Mouse (Mus musculus) midbrain, embryonic 15.5 days (tissue): Measurements from ENCODE around the gene Acsm2. TPM values are rescaled to one million over a fixed set of nuclear protein-coding genes. Genes with fewer than 3 reads are reported as not detected.
"Not testable (repeated sequence)": the region's sequence is repeated elsewhere in the genome, so short reads cannot be mapped to it uniquely, and the experiment has no call there.

Experiments
- ATAC-seq: fragments of 200-750 bp; cut with Nextera tagmentation; replicated peaks from 2 replicates; pipeline ENCODE4 v1.8.0; 2017; ENCODE audit warnings: moderate TSS enrichment
- H3K27ac ChIP-seq: fragments of 300-500 bp; sonication (generic); 2 replicates; pipeline ENCODE4 v1.5.1; 2015; ENCODE audit warnings: mild to moderate bottlenecking, inconsistent platforms
- H3K27me3 ChIP-seq: fragments of 300-500 bp; sonication (generic); replicated peaks from 2 replicates; pipeline ENCODE4 v1.6.1; 2015; ENCODE audit warnings: inconsistent platforms
- H3K36me3 ChIP-seq: fragments of 300-500 bp; sonication (generic); replicated peaks from 2 replicates; pipeline ENCODE4 v1.6.1; 2015; ENCODE audit warnings: inconsistent platforms
- H3K4me1 ChIP-seq: fragments of 300-500 bp; sonication (generic); 2 replicates; pipeline ENCODE4 v1.6.1; 2015; ENCODE audit warnings: inconsistent platforms
- H3K4me2 ChIP-seq: fragments of 300-500 bp; sonication (generic); 2 replicates; pipeline ENCODE4 v1.6.1; 2015; ENCODE audit warnings: inconsistent platforms, mild to moderate bottlenecking, moderate library complexity
- H3K4me3 ChIP-seq: fragments of 300-500 bp; sonication (generic); 2 replicates; pipeline ENCODE4 v1.5.1; 2015; ENCODE audit warnings: mild to moderate bottlenecking, inconsistent platforms
- H3K9ac ChIP-seq: fragments of 300-500 bp; sonication (generic); 2 replicates; pipeline ENCODE4 v1.6.1; 2015; ENCODE audit warnings: mild to moderate bottlenecking, inconsistent platforms
- H3K9me3 ChIP-seq: fragments of 300-500 bp; sonication (generic); 2 replicates; pipeline ENCODE4 v1.6.1; 2016; ENCODE audit warnings: inconsistent platforms
- WGBS: fragments of 180-500 bp; shearing (Covaris S2); methylation state at CpG from one replicate; pipeline ENCODE4 v1.1.7; 2015; ENCODE audit warnings: mixed read lengths; 5-methylcytosine and 5-hydroxymethylcytosine counted together
- polyA plus RNA-seq: library from polyadenylated mRNA; unstranded; fragments of >200 nt; fragmentation: Nextera tagmentation; extraction: Ambion mirVana; gene quantifications from 2 replicates; pipeline ENCODE4 v1.2.1, GENCODE M21; 2015

The Acsm2 gene
- polyA plus RNA-seq, 1 experiment from 2014 or later = not detected

DNA sequence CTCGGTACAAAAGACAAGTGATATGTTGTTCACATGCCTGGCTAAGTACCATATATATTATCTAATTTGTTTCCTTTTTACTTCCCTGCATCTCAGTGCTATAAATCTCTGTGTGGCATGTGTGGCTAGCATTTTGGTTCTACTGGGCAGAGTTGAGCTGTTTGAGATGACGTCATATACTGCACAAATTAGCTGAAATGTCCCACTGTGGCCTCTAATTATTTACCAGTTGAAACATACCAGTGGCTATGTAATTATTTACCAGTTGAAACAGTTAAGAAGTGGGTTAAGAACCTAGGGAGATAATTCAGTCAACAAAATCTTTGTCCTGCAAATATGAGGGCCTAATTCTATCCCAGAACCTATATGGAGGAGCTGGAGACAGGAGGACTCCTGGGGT is 26.6 kb upstream of the Acsm2 start:
- Histone ChIP-seq H3K9me3 (no peaks in the 10 kb centered on the region), H3K4me1 (peaks cover 4% of the 10 kb centered on the region; the same call in 1 of the 2 replicates), H3K4me2 (no peak overlapping the region), H3K4me3 (no peak overlapping the region), H3K27ac (no peak overlapping the region), H3K27me3 (no peaks in the 10 kb centered on the region), H3K9ac (no peak overlapping the region), H3K36me3 (no peaks in the 10 kb centered on the region)
- 77% methylated on average over 2 of the region's 2 CpGs for WGBS
- no peak for ATAC-seq

DNA sequence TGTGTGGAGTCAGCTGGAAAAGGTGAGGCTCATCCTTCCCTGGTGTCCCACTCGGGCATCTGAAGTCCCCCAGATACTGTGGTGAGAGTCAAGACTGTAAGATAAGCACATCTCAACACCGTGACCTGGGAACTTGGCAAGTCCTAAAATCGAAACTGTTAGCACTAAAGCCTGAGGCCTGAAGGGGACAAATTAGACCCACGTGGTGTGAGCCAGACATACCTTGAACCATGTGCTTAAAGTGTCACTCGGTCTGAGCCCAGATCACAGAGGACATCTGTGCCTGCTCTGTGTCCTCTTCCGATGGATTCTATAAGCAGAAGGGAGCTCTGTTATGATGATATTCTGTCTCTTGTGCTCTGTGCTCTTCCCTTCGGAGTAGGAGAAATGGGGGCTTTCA is 25.5 kb upstream of the Acsm2 start:
- 86% methylated on average over 7 of the region's 7 CpGs for WGBS
- H3K27me3 ChIP-seq = no peaks in the 10 kb centered on the region

DNA sequence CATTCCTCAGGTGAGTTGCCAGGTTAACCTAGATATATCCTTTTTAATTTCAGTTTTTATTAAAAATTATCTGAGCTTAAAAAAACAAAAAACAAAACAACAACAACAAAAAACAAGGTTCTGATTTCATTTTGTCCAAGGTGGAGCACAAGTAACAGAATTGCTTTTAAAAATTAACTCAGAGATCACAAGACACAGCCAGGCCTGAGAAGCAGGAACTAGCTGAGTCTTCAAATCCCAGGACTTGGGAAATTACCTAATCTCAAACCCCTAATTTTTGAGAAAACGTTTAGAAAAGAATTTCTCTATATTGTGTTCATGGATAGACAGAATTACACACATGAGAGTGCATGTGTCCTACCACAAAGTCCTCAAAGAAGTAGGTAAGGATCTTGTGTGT is 21.2 kb upstream of the Acsm2 start:
- Histone ChIP-seq H3K27ac (no peak overlapping the region), H3K4me2 (no peak overlapping the region), H3K36me3 (no peaks in the 10 kb centered on the region), H3K9me3 (no peaks in the 10 kb centered on the region), H3K9ac (no peak overlapping the region), H3K4me1 (no peaks in the 10 kb centered on the region), H3K27me3 (no peaks in the 10 kb centered on the region), H3K4me3 (no peak overlapping the region)
- ATAC-seq = no peak
- WGBS = 65% methylated on average over 1 of the region's 1 CpGs

More for the DNA sequence above, 25.5 kb upstream of the Acsm2 start:
- no peaks in the 10 kb centered on the region for H3K36me3 ChIP-seq
- no peak overlapping the region for H3K4me3 ChIP-seq
- no peak overlapping the region for H3K4me2 ChIP-seq
- H3K9ac ChIP-seq = no peak overlapping the region
- no peak overlapping the region for H3K27ac ChIP-seq
- ATAC-seq = no peak
- H3K9me3 ChIP-seq = no peaks in the 10 kb centered on the region
- H3K4me1 ChIP-seq = peaks cover 4% of the 10 kb centered on the region; the same call in 1 of the 2 replicates

DNA sequence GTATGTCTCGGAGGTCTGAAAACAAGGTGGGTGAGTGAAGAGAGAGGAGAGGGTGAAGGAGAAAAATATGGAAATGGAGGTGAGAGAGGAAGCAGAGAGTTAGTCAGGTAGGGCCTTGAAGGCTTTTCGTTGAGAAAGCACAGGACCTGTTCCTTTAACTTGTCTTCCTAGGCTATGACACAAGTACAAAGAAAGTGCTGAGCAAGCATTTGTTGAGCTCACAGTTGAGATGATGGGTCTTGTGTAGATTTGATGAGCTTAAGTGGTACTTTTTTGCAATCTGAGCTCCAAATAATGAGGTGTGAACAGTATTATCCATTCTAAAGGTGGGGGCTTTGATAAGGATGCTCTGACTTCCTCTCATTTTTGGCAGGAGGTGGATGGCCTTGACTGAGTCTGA is 19.8 kb upstream of the Acsm2 start:
- Histone ChIP-seq H3K4me3 (no peak overlapping the region), H3K27me3 (no peaks in the 10 kb centered on the region), H3K4me2 (no peak overlapping the region), H3K36me3 (no peaks in the 10 kb centered on the region), H3K9me3 (no peaks in the 10 kb centered on the region), H3K9ac (no peak overlapping the region), H3K27ac (no peak overlapping the region), H3K4me1 (no peaks in the 10 kb centered on the region)
- ATAC-seq = no peak
- WGBS = 78% methylated on average over 2 of the region's 2 CpGs

DNA sequence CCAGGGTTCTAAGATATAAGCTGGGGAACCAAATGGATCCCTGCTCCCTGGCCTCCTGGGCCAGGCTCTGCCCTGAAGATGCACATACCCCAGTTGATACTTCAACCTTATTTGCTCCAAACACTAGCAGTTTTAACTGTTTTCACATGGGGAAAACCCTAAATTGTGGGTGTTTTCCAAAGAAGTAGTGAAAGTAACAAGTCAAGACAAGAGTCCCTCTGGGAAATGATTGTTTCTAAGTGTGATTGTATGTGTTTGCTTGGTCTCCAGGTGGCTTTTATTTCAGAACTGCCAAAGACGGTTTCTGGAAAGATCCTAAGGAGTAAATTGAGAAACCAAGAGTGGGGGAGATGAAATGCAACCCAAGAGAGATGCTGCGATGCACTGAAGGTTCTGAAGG is 11.7 kb upstream of the Acsm2 start:
- Histone ChIP-seq H3K4me2 (no peak overlapping the region), H3K4me1 (no peaks in the 10 kb centered on the region), H3K4me3 (no peak overlapping the region), H3K27ac (no peak overlapping the region), H3K9ac (no peak overlapping the region), H3K27me3 (no peaks in the 10 kb centered on the region), H3K9me3 (no peaks in the 10 kb centered on the region), H3K36me3 (no peaks in the 10 kb centered on the region)
- ATAC-seq = no peak
- 77% methylated on average over 2 of the region's 2 CpGs for WGBS

DNA sequence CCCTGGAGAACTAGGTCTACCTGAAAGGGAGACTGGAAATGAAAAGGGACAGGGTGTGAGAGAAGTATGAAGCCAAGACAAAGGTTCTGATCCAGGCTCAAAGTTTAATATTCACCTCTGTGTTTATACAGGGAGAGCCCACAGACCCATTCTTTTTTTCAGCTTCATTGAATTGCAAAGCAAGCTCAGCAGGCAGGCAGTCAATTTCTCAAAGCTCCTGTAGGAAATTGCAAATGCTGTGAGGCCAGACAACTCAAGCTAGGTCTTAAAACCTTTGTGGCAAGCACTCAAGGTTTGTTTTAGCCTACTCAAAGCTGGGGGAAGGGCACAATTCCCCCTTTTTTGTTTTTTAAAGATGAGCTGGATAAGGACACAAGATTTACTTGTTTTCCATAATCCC is 8.6 kb upstream of the Acsm2 start:
- no peak overlapping the region for H3K4me3 ChIP-seq

DNA sequence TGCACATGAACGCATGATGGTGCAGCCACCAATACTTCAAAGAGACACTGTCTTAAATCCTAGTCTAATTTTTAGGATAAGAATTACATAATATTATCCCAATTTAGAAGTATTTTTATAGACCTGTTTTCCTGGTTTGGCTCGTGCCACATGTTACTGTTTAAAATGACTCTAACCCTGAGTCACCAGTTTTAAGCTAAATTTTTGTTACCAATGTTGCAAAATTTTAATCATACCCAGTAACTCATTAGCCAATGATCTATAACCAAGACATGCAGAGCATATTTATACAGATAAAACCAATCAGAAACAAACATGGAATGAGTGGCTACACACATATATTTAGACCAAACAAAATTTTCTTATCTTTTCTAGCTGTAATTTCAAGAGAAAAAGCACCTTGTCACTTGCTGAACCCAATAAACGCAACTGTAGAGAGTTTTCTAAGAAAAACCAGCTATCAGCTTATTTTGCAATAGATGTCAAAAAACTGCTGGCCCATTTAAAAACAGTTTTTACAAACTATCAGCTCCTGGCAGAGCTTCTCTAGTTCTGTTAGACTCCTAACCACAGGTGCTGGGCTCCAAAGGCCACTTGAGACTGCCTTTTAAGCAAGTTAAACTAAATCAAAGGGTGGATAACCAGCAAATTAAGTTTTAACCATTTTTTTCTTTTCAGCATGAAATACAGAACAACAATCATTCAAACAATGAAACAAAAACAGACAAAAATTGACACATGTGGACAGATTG is 3.5 kb upstream of the Acsm2 start:
- Histone ChIP-seq H3K36me3 (no peaks in the 10 kb centered on the region), H3K4me3 (no peak overlapping the region), H3K4me1 (no peaks in the 10 kb centered on the region), H3K4me2 (no peak overlapping the region), H3K27me3 (no peaks in the 10 kb centered on the region), H3K9ac (no peak overlapping the region), H3K27ac (no peak overlapping the region), H3K9me3 (no peaks in the 10 kb centered on the region)
- WGBS = 90% methylated on average over 3 of the region's 3 CpGs
- ATAC-seq = no peak

More for the DNA sequence above, 8.6 kb upstream of the Acsm2 start:
- Histone ChIP-seq H3K9me3 (no peaks in the 10 kb centered on the region), H3K27ac (no peak overlapping the region), H3K36me3 (no peaks in the 10 kb centered on the region), H3K27me3 (no peaks in the 10 kb centered on the region), H3K9ac (no peak overlapping the region), H3K4me1 (no peaks in the 10 kb centered on the region), H3K4me2 (no peak overlapping the region)
- no peak for ATAC-seq

DNA sequence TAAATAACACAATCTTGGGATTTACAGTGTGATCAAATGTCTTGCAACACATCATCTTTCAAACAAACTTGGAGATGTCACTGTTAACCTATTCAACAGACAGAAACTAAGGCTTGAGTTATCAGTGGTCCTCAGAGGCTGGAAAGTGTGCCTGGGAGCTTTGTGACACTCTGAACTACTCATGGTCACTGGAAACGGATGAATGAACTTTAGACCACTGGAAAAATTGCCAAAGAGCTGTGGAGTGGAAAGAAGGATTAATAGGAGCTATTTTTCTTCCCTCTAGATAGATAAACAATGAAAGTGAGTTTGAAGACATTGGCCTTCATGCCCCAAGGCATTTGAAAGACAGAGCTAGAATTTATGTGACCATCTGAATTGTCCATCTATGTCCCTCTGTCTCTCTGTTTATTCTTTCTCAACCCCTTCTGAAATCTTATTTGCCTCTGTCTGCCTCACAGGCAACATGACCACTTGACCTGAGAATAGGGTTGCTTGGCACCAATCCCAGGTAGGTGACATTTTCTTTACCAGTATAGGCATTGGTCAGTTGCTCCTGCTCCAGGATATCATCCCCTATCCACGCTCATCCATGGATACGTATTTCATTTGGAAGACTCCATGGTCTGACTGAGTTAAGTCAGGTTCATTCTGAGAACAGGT is 5.8 kb downstream of the Acsm2 start:
- no peaks in the 10 kb centered on the region for H3K4me1 ChIP-seq
- H3K4me2 ChIP-seq = no peak overlapping the region
- no peak overlapping the region for H3K4me3 ChIP-seq
- no peaks in the 10 kb centered on the region for H3K36me3 ChIP-seq
- H3K27ac ChIP-seq = no peak overlapping the region
- no peak overlapping the region for H3K9ac ChIP-seq
- H3K9me3 ChIP-seq = no peaks in the 10 kb centered on the region
- ATAC-seq = no peak
- H3K27me3 ChIP-seq = no peaks in the 10 kb centered on the region
- WGBS = 87% methylated on average over 3 of the region's 3 CpGs

DNA sequence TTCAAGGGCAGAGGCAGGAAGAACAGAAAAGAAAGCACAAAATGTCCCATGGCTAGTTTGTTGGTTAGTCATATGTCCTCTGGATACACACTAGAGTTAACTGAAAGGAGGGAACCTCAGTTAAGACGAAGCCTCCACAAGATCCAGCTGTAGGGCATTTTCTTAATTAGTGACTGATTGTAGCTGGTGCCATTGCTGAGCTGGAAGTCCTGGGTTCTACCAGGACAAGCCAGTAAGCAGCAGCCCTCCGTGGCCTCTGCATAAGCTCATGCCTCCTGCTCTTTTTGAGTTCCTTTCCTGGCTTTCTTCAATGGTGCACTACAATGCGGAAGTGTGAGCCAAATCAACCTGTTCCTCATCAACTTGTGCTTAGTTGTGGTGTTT is 6.3 kb downstream of the Acsm2 start:
- no peaks in the 10 kb centered on the region for H3K36me3 ChIP-seq
- H3K4me1 ChIP-seq = no peaks in the 10 kb centered on the region
- no peaks in the 10 kb centered on the region for H3K27me3 ChIP-seq
- H3K4me3 ChIP-seq = no peak overlapping the region
- no peaks in the 10 kb centered on the region for H3K9me3 ChIP-seq
- 89% methylated on average over 3 of the region's 3 CpGs for WGBS
- no peak overlapping the region for H3K9ac ChIP-seq
- H3K4me2 ChIP-seq = no peak overlapping the region
- no peak overlapping the region for H3K27ac ChIP-seq
- no peak for ATAC-seq

DNA sequence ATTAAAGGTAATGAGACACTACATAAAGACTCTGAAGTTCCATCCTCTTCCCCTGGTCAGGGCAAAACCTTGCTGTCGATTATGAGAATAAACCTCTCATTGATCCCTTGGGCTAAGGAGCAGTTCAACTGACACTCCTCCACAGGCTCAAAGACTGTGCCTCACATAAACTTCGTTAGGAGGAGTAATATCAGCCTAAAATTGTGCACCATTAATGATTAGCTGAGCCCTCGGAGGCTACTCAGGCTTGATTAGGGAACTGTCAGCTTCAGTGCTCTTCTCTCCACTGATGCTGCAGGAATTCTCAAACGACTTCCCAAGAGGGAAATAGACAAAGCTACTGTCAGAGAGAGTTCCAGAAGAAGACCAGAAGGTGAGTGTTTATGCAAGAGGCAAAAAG is 7.3 kb downstream of the Acsm2 start:
- no peak for ATAC-seq
- Histone ChIP-seq H3K4me3 (no peak overlapping the region), H3K9me3 (no peaks in the 10 kb centered on the region), H3K9ac (no peak overlapping the region), H3K4me2 (no peak overlapping the region), H3K27me3 (no peaks in the 10 kb centered on the region), H3K4me1 (no peaks in the 10 kb centered on the region), H3K36me3 (no peaks in the 10 kb centered on the region), H3K27ac (no peak overlapping the region)
- WGBS = 60% methylated on average over 4 of the region's 4 CpGs

DNA sequence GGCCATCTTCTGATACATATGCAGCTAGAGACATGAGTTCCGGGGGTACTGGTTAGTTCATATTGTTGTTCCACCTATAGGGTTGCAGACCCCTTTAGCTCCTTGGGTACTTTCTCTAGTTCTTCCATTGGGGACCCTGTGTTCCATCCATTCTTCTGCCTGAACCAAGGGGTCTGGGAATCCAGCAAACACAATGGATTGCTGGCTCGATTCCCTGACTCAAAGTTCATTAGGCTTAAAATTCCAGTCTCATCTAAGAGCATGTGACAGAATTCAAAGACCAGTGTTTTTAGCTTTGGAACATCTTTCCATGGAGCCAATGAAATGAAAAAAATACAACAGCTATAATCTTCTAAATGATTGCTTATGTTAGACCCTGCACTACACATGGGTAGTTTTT is 8.3 kb downstream of the Acsm2 start:
- ATAC-seq, H3K4me1 ChIP-seq, H3K27me3 ChIP-seq, H3K27ac ChIP-seq, H3K36me3 ChIP-seq, H3K9me3 ChIP-seq, H3K4me3 ChIP-seq, H3K9ac ChIP-seq, H3K4me2 ChIP-seq: not testable (repeated sequence)
- 84% methylated on average over 2 of the region's 2 CpGs for WGBS

DNA sequence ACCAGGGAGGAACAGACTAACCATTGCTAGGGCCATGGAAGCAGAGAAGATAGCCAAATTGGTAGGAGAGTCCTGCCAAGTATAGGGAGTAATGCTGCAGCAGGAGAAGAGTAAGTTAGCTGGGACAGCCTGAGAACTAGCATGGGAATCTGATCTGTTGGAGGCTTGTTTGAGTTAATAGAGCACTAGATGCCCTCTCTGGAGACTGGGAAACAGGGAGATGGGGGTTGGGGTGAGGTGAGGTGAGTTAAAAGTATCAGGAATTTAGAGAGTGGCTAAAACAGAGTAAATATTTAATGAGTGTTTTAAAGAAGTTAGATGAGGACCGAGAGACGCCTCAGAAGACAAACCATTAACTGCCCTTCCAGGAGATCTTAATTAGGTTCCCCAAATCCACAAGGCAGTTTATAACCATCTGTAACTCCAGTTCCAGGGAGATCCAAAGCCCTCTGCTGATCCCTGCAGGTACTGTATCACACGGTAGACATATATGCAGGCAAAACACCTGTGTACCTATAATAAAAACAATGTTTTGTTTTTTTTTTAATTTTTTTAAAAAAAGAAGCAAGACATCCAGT is 40.5 kb downstream of the Acsm2 start:
- H3K27me3 ChIP-seq = no peaks in the 10 kb centered on the region
- no peak for ATAC-seq
- no peak overlapping the region for H3K9ac ChIP-seq
- no peak overlapping the region for H3K4me2 ChIP-seq
- H3K4me3 ChIP-seq = no peak overlapping the region
- no peaks in the 10 kb centered on the region for H3K4me1 ChIP-seq
- H3K27ac ChIP-seq = no peak overlapping the region
- 85% methylated on average over 3 of the region's 3 CpGs for WGBS
- no peaks in the 10 kb centered on the region for H3K9me3 ChIP-seq
- H3K36me3 ChIP-seq = no peaks in the 10 kb centered on the region

DNA sequence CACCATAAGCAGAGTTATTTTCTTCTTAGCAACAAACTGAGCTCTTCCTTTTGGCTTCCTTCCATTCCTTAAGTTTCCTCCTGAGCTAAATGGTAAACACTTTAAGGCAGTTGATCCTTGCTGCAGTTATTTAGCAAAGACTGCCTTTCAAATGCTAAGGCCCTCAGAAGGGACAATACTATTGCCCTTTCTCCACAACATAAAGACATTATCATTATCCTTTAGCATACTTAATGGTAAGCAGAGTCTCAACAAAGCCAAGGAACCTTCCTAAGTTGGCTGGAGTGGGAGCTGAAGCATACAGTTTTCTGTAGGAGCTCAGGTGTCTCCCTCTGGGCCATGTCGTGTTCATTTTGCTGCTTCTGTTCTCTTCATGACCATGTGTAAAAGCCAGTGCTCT is 41.2 kb downstream of the Acsm2 start:
- Histone ChIP-seq H3K4me3 (no peak overlapping the region), H3K4me2 (no peak overlapping the region), H3K9ac (no peak overlapping the region), H3K36me3 (no peaks in the 10 kb centered on the region), H3K27me3 (no peaks in the 10 kb centered on the region), H3K9me3 (no peaks in the 10 kb centered on the region), H3K27ac (no peak overlapping the region), H3K4me1 (no peaks in the 10 kb centered on the region)
- ATAC-seq = no peak
- 32% methylated on average over 1 of the region's 1 CpGs for WGBS
